Mouse (Mus musculus): ENCODE results near the gene Brsk2. TPM values are rescaled to one million over a fixed set of nuclear protein-coding genes. Genes with fewer than 3 reads are reported as not detected.

Brsk2 gene
- polyA plus RNA-seq, 1 experiment from 2014 or later = 13.7 TPM

DNA sequence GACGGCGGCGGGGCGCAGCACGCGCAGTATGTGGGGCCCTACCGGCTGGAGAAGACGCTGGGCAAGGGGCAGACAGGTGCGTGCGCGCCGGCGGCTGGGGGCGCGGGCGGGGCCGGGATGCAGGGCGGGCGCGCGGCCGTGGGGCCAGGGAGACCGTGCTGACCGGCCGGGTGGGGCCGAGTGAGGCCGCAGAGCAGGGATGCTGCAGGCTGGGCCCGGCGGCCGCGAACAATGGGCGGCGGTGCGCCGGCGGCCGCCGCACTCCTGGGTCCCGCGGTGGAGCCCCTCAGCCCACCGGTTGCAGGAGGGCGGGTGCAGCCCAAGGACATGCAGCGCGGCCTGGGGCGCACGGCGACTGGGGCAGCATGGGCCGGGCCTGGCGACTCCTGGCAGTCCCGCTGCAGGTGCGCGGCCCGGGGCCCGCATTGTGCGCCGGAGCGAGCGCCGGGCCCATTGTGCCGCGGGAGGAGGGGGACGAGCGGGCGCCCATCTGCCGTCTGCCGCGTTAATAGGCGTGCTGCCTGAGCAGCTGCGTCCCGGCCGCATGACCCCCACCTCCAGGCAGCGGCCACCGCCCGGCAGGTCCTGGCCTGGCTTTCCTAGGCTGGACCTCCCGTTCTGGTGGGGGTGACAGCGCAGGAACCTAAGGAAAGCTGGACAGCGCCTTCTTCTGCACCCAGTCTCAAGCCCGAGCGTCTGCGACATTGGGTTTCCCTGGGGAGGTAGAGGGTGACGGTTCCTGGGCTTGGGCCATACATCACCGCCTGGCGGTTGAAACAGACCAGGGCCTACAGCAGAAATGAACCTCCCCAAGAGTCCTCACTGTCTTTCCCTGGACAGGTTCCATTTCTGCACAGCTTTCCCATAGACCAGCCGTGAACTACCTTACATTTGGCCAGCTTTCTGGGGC, 808 bp downstream of the Brsk2 start:
- Histone ChIP-seq H3K36me3 (ENCODE audit: control insufficient read depth, insufficient read depth, low read length) (peaks cover 2% of the 10 kb centered on the region; the same call in 1 of the 2 replicates), H3K27me3 (ENCODE audit: control insufficient read depth, insufficient read depth, low read length) (peaks cover 7% of the 10 kb centered on the region; the same call in 1 of the 2 replicates), H3K4me1 (ENCODE audit: control insufficient read depth, insufficient read depth, low read length) (peaks cover 12% of the 10 kb centered on the region; the same call in 1 of the 2 replicates), H3K4me3 (ENCODE audit: low read depth, low read length) (peak overlapping the region; percentile 87), H3K9me3 (ENCODE audit: control insufficient read depth, low read length) (no peaks in the 10 kb centered on the region), H3K9ac (ENCODE audit: low read length) (peak overlapping the region; percentile 98), H3K27ac (ENCODE audit: low read depth, low read length) (peak overlapping the region; percentile 98), H3K4me2 (ENCODE audit: low read depth) (peak overlapping the region; percentile 67)
- ATAC-seq (ENCODE audit: insufficient read depth, low FRiP score, low TSS enrichment) (peak; percentile 72), DNase-seq (ENCODE audit: low spot score) (peak; percentile 84)
- 1% methylated on average over 64 of the region's 84 CpGs for WGBS

DNA sequence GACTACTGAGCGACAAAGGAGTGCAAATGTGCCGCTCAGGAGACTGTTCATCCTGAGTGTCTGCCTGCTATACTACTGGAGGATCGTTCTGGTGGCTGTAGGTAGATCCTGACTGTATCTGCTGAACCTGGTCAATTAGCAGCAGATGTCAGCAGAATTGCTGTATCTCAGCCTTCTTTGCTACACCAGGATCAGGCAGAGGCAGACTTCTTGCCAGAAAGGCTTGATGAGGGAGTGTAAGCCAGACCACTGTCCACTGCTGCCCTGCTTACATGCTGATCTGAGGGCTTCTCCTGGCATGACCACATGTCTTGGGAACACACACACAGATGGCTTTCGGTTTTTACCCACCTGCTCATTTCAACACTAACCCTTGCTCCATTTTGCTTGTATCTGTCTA, 2.3 kb downstream of the Brsk2 start:
- Histone ChIP-seq H3K4me1 (ENCODE audit: control insufficient read depth, insufficient read depth, low read length) (peaks cover 6% of the 10 kb centered on the region; the same call in 1 of the 2 replicates), H3K27ac (ENCODE audit: low read depth, low read length) (no peak overlapping the region), H3K9ac (ENCODE audit: low read length) (peak overlapping the region; percentile 98; the same call in 1 of the 2 replicates), H3K4me2 (ENCODE audit: low read depth) (peak overlapping the region; percentile 67), H3K36me3 (ENCODE audit: control insufficient read depth, insufficient read depth, low read length) (peaks cover 2% of the 10 kb centered on the region; the same call in 1 of the 2 replicates), H3K27me3 (ENCODE audit: control insufficient read depth, insufficient read depth, low read length) (peaks cover 7% of the 10 kb centered on the region; the same call in 1 of the 2 replicates), H3K9me3 (ENCODE audit: control insufficient read depth, low read length) (no peaks in the 10 kb centered on the region), H3K4me3 (ENCODE audit: low read depth, low read length) (peak overlapping the region; percentile 87)
- DNase-seq (ENCODE audit: low spot score) (no peak), ATAC-seq (ENCODE audit: insufficient read depth, low FRiP score, low TSS enrichment) (no peak)
- WGBS = 89% methylated on average over 4 of the region's 4 CpGs

DNA sequence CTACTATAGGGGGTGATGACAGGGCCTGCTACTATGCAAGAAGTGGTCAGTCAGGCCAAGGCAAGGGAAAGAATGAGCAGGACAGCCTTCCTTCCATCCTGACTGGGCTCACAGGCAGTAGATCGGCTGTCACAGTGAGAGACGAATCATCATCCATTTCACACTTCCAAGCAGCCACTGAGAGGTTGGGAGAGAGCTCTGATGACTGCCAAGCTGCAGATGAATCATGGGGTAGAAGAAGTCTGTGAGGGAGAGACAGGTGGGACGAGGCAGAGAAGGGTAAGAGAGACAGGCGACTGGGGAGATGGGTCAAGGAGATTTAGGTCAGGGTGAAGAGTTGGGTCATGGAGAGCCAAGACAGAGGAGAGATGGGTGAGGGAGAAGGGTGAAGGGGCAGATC, 3.4 kb downstream of the Brsk2 start:
- Histone ChIP-seq H3K27me3 (ENCODE audit: control insufficient read depth, insufficient read depth, low read length) (peaks cover 7% of the 10 kb centered on the region; the same call in 1 of the 2 replicates), H3K4me1 (ENCODE audit: control insufficient read depth, insufficient read depth, low read length) (peaks cover 6% of the 10 kb centered on the region; the same call in 1 of the 2 replicates), H3K36me3 (ENCODE audit: control insufficient read depth, insufficient read depth, low read length) (peaks cover 2% of the 10 kb centered on the region; the same call in 1 of the 2 replicates), H3K9ac (ENCODE audit: low read length) (no peak overlapping the region), H3K4me3 (ENCODE audit: low read depth, low read length) (no peak overlapping the region), H3K27ac (ENCODE audit: low read depth, low read length) (no peak overlapping the region), H3K4me2 (ENCODE audit: low read depth) (no peak overlapping the region), H3K9me3 (ENCODE audit: control insufficient read depth, low read length) (no peaks in the 10 kb centered on the region)
- ATAC-seq (ENCODE audit: insufficient read depth, low FRiP score, low TSS enrichment) = no peak
- DNase-seq (ENCODE audit: low spot score) = no peak
- WGBS = 76% methylated on average over 4 of the region's 4 CpGs

DNA sequence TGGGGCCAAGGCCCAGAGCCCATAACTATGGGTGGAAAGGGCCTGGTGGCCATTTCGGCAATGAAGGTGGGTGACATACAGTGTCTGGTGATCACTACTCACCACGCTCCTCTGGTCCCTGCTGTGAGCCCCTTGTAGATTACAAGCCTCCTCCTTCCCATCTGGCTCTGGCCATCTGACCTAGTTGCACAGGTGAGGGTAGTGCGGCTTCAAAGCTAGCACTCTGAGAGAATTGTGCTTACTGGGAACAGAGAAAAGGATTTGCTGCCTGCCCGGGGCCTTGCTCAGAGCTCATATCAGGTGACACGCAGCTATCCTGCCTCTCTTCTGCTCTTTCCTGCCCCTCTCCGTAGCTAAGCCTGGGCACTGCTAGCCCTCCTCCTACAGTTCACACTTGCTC, 4.1 kb downstream of the Brsk2 start:
- H3K4me2 ChIP-seq (ENCODE audit: low read depth) = no peak overlapping the region
- H3K27ac ChIP-seq (ENCODE audit: low read depth, low read length) = no peak overlapping the region
- 83% methylated on average over 6 of the region's 6 CpGs for WGBS

DNA sequence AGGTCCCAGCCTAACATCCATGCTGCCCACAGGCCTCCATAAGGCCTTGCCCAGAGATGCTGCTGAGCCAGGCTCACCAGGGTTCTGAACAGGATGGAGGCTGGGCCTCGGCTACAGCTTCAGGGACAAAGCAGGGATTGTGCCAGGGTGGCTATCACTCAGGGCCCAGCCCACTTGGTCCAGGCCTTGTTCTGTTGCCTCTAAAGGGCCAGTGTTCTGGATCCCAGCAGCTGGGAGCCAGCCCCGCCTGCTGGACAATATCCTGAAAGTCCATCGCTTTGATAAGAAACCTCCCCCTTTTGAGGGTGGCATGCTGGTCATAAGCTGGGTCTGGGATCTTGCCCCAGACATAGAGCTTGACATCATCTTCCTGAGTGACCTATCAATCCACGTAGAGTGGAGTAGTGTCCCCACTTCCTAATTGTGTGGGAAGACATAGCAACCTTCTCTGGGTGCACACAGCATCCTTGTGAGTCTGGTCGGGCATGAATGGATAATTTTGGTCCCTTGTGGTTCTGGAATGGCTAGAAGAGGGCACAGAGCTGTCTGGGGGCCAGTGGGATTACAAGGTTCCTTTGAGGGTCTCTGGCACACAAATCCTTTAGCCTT, 6.1 kb downstream of the Brsk2 start:
- 78% methylated on average over 5 of the region's 5 CpGs for WGBS
- H3K4me3 ChIP-seq (ENCODE audit: low read depth, low read length) = no peak overlapping the region
- DNase-seq (ENCODE audit: low spot score) (no peak), ATAC-seq (ENCODE audit: insufficient read depth, low FRiP score, low TSS enrichment) (no peak)
- H3K27me3 ChIP-seq (ENCODE audit: control insufficient read depth, insufficient read depth, low read length) = no peaks in the 10 kb centered on the region
- no peak overlapping the region for H3K9ac ChIP-seq (ENCODE audit: low read length)
- peaks cover 2% of the 10 kb centered on the region; the same call in 1 of the 2 replicates for H3K36me3 ChIP-seq (ENCODE audit: control insufficient read depth, insufficient read depth, low read length)
- no peak overlapping the region for H3K4me2 ChIP-seq (ENCODE audit: low read depth)
- H3K27ac ChIP-seq (ENCODE audit: low read depth, low read length) = no peak overlapping the region
- H3K4me1 ChIP-seq (ENCODE audit: control insufficient read depth, insufficient read depth, low read length) = peaks cover 6% of the 10 kb centered on the region; the same call in 1 of the 2 replicates
- H3K9me3 ChIP-seq (ENCODE audit: control insufficient read depth, low read length) = no peaks in the 10 kb centered on the region

More for the DNA sequence above, 4.1 kb downstream of the Brsk2 start:
- H3K27me3 ChIP-seq (ENCODE audit: control insufficient read depth, insufficient read depth, low read length) = peaks cover 7% of the 10 kb centered on the region; the same call in 1 of the 2 replicates
- H3K9ac ChIP-seq (ENCODE audit: low read length) = no peak overlapping the region
- no peaks in the 10 kb centered on the region for H3K9me3 ChIP-seq (ENCODE audit: control insufficient read depth, low read length)
- no peak for DNase-seq (ENCODE audit: low spot score)
- ATAC-seq (ENCODE audit: insufficient read depth, low FRiP score, low TSS enrichment) = no peak
- H3K4me1 ChIP-seq (ENCODE audit: control insufficient read depth, insufficient read depth, low read length) = peaks cover 6% of the 10 kb centered on the region; the same call in 1 of the 2 replicates
- H3K4me3 ChIP-seq (ENCODE audit: low read depth, low read length) = no peak overlapping the region
- peaks cover 2% of the 10 kb centered on the region; the same call in 1 of the 2 replicates for H3K36me3 ChIP-seq (ENCODE audit: control insufficient read depth, insufficient read depth, low read length)

DNA sequence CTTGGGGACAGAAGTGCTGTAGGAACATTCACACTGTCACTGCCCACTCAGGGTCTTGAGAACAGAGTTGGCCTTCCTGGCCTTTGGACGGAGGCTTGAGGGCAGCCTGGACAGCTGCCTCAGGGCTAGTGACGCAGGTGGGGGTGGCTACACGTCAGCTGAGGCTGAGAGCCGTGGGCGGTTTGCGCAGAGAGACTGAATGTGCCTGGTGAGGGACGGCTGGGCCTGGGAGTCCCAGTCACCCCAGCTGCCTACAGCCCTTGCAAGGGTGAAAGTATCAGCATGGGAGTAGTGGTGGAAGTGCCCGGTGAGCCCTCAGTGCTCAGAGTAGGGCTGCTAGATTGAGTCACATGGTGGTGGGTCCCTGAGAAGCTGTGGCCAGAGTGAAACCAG, 6.6 kb downstream of the Brsk2 start:
- Histone ChIP-seq H3K4me1 (ENCODE audit: control insufficient read depth, insufficient read depth, low read length) (0 out of 2 replicates have a peak, but pooled peaks cover 4% of the 10 kb centered on the region), H3K9me3 (ENCODE audit: control insufficient read depth, low read length) (no peaks in the 10 kb centered on the region), H3K4me3 (ENCODE audit: low read depth, low read length) (no peak overlapping the region), H3K27ac (ENCODE audit: low read depth, low read length) (no peak overlapping the region), H3K9ac (ENCODE audit: low read length) (no peak overlapping the region), H3K4me2 (ENCODE audit: low read depth) (no peak overlapping the region), H3K36me3 (ENCODE audit: control insufficient read depth, insufficient read depth, low read length) (peaks cover 2% of the 10 kb centered on the region; the same call in 1 of the 2 replicates), H3K27me3 (ENCODE audit: control insufficient read depth, insufficient read depth, low read length) (no peaks in the 10 kb centered on the region)
- WGBS = 77% methylated on average over 8 of the region's 8 CpGs
- DNase-seq (ENCODE audit: low spot score) = no peak
- ATAC-seq (ENCODE audit: insufficient read depth, low FRiP score, low TSS enrichment) = no peak

DNA sequence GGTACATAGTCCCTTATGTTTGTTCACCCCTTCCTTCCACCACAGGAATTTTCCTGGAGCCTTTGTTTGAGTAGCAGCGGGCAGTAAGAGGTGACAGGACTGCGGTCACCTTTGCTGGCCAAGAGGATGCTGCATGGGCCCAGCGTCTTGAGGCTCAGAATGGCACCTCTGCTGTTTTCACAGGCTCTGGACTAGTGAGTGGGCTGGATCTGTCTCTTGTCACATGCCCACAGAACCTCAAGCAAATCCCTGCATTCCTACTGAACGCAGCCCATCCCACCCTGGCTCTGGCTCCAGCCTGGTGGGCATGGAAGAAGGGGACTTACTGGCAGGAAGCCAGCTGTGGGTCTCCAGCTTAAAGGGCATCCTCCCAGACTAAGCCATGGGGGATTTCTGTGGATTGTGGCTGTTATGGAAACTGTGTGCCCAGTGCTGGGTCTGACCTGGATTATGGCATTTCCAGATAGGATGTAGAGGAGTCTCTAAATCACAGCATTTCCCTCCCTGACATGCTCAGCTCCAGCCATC, 8.0 kb downstream of the Brsk2 start:
- Histone ChIP-seq H3K4me2 (ENCODE audit: low read depth) (no peak overlapping the region), H3K4me3 (ENCODE audit: low read depth, low read length) (no peak overlapping the region), H3K9me3 (ENCODE audit: control insufficient read depth, low read length) (no peaks in the 10 kb centered on the region), H3K9ac (ENCODE audit: low read length) (no peak overlapping the region), H3K27me3 (ENCODE audit: control insufficient read depth, insufficient read depth, low read length) (no peaks in the 10 kb centered on the region), H3K27ac (ENCODE audit: low read depth, low read length) (no peak overlapping the region), H3K4me1 (ENCODE audit: control insufficient read depth, insufficient read depth, low read length) (peaks cover 13% of the 10 kb centered on the region), H3K36me3 (ENCODE audit: control insufficient read depth, insufficient read depth, low read length) (no peaks in the 10 kb centered on the region)
- 86% methylated on average over 4 of the region's 4 CpGs for WGBS
- ATAC-seq (ENCODE audit: insufficient read depth, low FRiP score, low TSS enrichment) (no peak), DNase-seq (ENCODE audit: low spot score) (no peak)

DNA sequence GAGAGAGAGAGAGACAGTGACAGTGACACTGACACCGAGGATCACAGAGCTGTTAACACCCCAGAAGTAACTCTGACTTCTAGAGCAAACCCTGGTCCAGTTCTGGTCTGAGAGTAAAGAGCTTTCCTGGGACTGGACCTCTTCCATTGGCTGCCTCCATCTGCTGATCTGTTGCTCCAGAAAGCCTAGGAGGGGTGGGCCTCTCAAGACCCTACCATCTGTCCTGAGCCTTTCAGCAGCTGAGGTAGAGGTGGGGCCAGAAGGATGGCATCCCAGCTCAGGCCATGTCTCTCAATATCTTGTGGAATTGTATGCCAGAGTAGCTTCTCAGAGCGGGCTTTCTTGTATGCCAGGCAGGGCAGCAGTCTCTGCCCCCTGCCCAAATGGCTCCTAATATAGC, 8.7 kb downstream of the Brsk2 start:
- H3K4me1 ChIP-seq (ENCODE audit: control insufficient read depth, insufficient read depth, low read length) = peaks cover 17% of the 10 kb centered on the region
- no peak for ATAC-seq (ENCODE audit: insufficient read depth, low FRiP score, low TSS enrichment)

More for the DNA sequence above, 8.7 kb downstream of the Brsk2 start:
- H3K9me3 ChIP-seq (ENCODE audit: control insufficient read depth, low read length) = no peaks in the 10 kb centered on the region
- no peak for DNase-seq (ENCODE audit: low spot score)
- H3K36me3 ChIP-seq (ENCODE audit: control insufficient read depth, insufficient read depth, low read length) = no peaks in the 10 kb centered on the region
- H3K9ac ChIP-seq (ENCODE audit: low read length) = no peak overlapping the region
- H3K4me2 ChIP-seq (ENCODE audit: low read depth) = no peak overlapping the region
- no peak overlapping the region for H3K4me3 ChIP-seq (ENCODE audit: low read depth, low read length)
- H3K27ac ChIP-seq (ENCODE audit: low read depth, low read length) = no peak overlapping the region
- H3K27me3 ChIP-seq (ENCODE audit: control insufficient read depth, insufficient read depth, low read length) = no peaks in the 10 kb centered on the region
- 82% methylated on average over 2 of the region's 2 CpGs for WGBS
